Mouse (Mus musculus): ENCODE results near the gene Eif2b3.

DNA sequence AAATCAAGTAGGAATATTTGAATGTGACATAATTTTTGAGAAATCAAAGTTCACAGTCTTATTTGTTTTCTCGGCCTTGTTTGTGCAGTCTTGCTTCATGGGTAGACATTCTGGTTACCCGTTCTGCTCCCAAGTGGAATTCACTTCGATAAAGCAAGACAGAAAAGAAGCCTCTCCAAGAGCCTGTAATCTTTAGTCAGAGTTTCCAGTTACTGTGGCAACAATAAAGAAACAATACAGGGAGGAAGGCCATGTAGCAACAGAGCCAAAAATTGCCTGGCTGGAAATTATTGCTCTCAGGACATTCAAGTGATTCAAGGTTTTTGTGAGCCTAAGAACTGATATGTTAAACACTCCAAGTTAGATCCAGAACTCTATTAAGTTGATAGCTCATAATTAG is 29.6 kb downstream of the Eif2b3 start:
- no peak for TF ChIP-seq POLR2A (IDR thresholded peaks at IDR 0.05; ENCODE audit: borderline replicate concordance, insufficient read depth, low read length)
- no peak for TF ChIP-seq CTCF (IDR thresholded peaks at IDR 0.05; ENCODE audit: borderline replicate concordance, insufficient read depth, low read depth, low read length)

Measured in cerebellum, adult 2 months (tissue).